Mouse (Mus musculus) CD4-positive, CD25-positive, alpha-beta regulatory T cell, adult 4 months (primary cell): Measurements from ENCODE around the gene Taf9. TPM values are rescaled to one million over a fixed set of nuclear protein-coding genes. Genes with fewer than 3 reads are reported as not detected.
A peak's percentile ranks its signal among the peaks of the same experiment; 100 is the strongest.

Experiments used
- ATAC-seq: one replicate; pipeline ENCODE4 v1.8.0; 2017
- polyA plus RNA-seq, 2 experiments: library from polyadenylated mRNA; unstranded; fragments of 100-300 nt; shearing (Covaris generic); gene quantifications; one replicate each; pipeline ENCODE4 v1.2.1; 2017

The Taf9 gene
- polyA plus RNA-seq, 2 experiments from 2014 or later = 15.8 to 22.5 TPM

DNA sequence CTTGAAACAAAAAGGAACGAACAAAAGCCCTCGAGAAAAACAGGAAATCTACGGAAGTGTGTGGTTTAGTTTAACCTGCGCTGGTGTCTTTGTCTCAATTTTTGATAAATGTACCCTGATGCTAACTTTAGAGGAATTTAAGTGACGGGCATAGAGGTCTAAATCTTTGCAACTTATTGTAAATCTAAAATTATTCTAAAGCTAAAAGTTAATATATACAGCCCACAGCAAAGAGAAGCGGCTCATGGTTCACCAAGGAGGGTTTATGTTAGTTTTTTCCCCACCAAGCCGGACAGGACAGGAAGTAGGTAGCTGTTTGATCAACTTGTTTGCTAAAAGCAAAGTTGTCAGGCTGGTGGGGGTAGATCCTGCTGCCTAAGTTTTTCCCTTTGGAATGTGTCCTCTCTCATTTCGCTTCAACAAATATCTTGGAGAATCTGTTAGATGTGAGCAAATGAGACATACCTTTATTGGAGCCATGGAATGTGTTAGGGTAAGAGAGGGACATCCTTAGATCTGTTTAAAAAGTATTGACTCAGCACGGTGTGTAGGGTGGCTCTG is 18.9 kb downstream of the Taf9 start:
- peak; percentile 48 for ATAC-seq

DNA sequence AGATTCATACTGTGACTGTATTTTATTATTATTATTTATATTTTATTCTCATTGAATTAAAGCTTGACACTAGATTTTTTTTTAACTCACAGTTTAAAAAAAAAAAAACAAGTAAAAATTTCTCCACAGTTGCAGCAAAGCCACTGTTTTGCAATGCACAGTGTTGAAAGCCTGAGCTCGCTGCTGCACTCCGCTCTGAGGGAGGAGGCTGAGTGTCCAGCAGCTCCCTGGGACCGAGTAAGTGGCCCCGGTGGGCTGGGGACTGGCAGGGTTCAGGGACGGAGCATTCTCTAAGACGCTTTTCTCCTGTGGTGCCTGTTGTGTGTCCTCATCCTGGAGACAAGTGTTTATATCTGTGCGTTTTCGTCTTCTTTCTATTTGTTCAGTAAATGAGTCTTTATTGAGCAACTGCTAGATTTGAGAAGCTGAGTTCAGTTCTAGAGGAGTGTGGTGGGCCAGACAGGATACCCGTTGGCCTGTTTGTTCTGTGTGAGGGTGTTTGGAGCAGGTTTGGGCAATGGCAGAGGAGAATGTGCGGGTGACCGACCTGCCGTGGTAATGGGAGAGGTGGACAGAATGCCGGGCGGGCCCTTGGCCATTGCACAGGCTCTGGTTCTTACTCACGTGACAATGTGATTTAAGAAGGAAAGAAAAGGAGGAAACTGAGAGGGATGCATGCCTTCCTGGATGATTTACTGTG is 24.7 kb downstream of the Taf9 start:
- no peak for ATAC-seq

DNA sequence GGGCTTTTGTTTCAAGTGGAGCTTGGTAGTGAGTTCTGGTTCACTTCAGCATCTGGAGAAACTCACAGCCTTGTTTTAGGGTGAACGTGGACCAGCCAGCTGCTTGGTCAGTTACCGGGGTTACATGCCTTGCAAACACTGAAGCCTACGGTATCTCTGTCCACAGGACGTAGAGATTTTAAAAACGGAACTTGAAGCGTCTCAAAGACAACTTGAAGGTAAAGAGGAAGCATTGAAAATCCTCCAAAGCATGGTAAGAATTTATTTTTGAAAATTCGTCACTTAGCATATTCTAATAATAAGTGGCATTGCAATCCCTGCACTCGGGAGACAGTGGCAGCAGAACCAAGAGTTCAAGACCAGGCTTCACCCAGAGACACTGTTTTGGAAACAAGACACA is 30.2 kb downstream of the Taf9 start:
- ATAC-seq = no peak

DNA sequence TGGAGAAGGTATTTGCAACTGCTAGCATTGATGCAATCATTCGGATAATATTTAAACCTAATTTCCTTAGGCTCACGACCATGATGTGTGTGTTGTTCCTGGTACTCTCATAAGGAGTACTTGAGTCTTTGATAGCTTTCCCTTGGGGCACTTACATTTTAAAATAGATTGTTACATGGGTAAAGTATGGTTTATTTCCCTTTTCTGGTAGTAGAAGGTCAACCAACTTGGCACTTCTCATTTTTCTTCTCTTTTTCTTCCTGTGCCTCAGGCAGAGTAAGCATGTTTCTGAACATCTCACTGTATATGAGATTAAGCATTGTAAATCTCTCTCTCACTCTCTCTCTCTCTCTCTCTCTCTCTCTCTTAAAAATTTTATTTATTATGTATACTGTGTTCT is 31.5 kb downstream of the Taf9 start:
- no peak for ATAC-seq

DNA sequence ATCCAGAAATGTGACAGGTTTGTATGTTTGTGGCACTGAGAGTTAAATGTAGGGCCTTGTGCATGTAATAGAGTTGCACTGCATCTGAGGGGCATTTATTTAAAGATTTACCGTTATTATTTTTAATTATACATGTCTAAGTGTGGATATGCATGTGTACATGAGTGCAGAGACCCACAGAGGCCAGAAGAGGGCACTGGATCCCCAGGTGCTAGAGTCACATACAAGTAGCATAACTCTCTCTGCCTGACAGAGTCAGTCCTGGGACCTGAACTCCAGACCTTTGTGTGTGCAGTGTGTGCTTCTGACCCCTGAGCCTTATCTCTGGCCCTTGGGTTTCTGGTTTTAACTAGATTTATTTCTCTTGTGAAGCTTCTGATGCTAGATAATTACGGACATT is 33.0 kb downstream of the Taf9 start:
- peak; percentile 56 for ATAC-seq

DNA sequence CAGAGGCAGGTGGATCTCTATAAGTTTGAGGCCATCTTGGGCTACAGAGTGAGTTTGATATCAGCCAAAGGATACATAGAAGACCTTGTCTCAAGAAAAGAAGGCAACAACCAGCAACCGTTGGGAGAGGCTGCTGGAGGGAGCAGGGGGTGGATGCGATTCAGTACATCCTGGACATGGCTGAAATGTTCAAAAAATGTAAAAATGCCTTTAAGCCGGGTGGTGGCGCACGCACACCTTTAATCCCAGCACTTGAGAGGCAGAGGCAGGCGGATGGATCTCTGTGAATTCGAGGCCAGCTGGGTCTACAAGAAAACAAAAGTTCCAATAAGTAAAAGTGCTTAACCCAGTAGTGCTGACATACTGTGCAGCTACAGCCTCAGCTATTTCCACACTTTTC is 36.1 kb downstream of the Taf9 start:
- no peak for ATAC-seq

DNA sequence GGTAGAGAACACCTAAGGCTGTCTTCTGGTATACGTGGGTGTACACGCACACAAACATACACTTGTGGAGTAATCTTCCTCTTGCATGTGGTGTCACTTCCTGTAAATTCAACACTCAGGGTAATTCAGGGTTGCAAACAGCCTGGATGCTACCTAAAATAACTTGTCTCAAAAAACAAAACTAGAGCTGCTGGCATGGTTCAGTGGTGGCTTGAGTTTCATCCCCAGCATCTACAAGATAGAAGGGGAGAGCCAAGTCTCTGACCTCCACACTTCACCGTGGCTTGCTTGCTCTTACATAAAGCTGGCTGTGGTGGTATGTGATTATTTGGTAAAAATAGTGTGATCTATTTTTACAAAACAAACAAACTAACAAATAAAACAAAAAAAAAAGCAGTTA is 46.2 kb downstream of the Taf9 start:
- no peak for ATAC-seq

DNA sequence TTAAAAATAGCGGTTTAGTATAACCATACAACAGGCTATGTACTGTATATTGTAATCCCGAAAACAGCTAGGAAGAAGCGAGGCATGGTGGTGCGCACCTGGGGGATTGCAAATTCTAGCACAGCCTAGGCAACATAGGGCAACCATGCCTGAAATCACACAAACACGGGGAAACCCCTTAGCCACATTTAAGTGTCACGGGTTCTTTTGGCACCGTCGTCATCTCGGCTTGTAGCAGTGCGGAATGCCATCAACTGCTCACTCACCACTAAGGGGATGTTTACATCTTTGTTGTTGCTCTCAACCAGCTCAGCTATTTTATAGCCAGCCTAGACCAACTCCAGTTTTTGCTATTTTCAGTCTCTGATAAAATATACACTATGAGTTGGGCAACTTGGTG is 47.5 kb downstream of the Taf9 start:
- ATAC-seq = no peak

DNA sequence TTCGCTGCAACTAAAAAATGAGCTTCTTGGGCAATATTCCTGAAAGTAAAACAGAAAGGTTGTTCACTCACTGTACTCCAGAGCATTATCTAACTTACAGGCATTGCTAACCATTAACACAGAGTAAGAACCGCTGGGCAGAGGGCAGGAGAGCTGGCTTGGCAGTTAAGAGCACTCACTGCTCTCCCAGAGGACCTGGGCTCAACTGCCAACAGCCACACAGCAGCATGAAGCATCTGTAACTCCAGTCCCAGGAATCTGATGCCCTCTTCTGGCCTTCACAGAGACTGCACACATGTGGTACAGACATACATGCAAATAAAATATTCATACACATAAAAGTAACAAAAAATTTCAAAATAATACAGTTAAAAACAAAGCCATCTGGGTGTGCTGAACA is 52.1 kb downstream of the Taf9 start:
- no peak for ATAC-seq

Other genes starting within 250 kb of the Taf9 start
- gene Naip1, start 198.7 kb upstream of the Taf9 start, polyA plus RNA-seq = under 1 TPM in 1 of 2 experiments, not detected in 1; 0.20 TPM
- 10 to 100 TPM; 59.2 to 59.8 TPM for gene Gtf2h2, start 159.0 kb upstream of the Taf9 start, polyA plus RNA-seq
- gene Ocln, start 98.9 kb upstream of the Taf9 start, polyA plus RNA-seq = under 1 TPM; 0.69 to 0.82 TPM
- 1 to 10 TPM; 4.5 to 8.1 TPM for gene Marveld2, start 34.6 kb upstream of the Taf9 start, polyA plus RNA-seq
- 100 to 1,000 TPM; 107 to 115 TPM for gene Ak6, start 600 bp upstream of the Taf9 start, polyA plus RNA-seq
- gene Rad17, start 528 bp upstream of the Taf9 start, polyA plus RNA-seq = 10 to 100 TPM; 23.8 to 25.8 TPM
- gene Ccdc125, start 18.1 kb downstream of the Taf9 start, polyA plus RNA-seq = 10 to 100 TPM; 24.4 to 25.0 TPM
- gene Cdk7, start 79.4 kb downstream of the Taf9 start, polyA plus RNA-seq = 10 to 100 TPM; 82.6 to 87.1 TPM
- gene Mrps36, start 93.1 kb downstream of the Taf9 start, polyA plus RNA-seq = 100 to 1,000 TPM in 1 of 2 experiments, 10 to 100 TPM in 1; 85.2 to 108 TPM
- gene Cenph, start 124.3 kb downstream of the Taf9 start, polyA plus RNA-seq = 1 to 10 TPM; 2.8 to 4.6 TPM
- 10 to 100 TPM in 1 of 2 experiments, 1 to 10 TPM in 1; 9.1 to 22.6 TPM for gene Ccnb1, start 135.0 kb downstream of the Taf9 start, polyA plus RNA-seq
- 10 to 100 TPM; 11.8 to 17.7 TPM for gene Slc30a5, start 181.8 kb downstream of the Taf9 start, polyA plus RNA-seq